Mouse (Mus musculus): ENCODE measurements at regions not wholly inside any gene's neighbourhood (a gene's known extent, or its start where the extent isn't known, plus 50 kb on each side); places are given as distances from the start of the nearest gene placed in this dataset.

DNA sequence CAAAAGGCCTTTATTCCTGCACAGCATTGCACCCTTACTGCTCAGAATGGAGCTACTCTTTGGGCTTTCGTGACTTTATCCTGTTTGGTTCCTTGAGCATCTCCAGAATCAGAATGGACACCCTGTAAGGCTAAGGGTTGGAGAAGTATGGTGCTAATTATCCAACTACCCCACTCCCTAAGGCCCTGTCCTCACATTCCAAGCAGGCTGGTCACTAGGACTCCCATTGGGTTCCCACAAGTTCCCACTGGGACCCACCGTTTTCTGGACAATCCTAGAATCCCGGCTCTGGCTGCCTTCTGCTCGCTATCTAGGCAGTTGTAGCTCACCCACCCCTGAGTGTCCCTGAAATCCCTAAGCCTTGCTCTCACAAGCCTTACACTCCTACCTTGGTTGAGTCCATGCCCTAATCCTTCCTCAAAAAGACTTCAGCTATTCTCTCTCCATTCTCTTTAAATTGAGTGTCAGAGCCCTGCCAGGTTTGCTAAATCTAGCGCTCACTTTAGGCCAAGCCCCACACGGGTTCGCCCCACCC is 146.1 kb downstream of the Efcab1 start:
- H3K27ac ChIP-seq, result peak overlapping the region; percentile 79
- H3K4me3 ChIP-seq, result peak overlapping the region; percentile 33
- H3K9me3 ChIP-seq, result no peaks in the 10 kb centered on the region
- H3K4me1 ChIP-seq (replicated peaks), result peaks cover 41% of the 10 kb centered on the region
- DNase-seq (ENCODE audit: low spot score), result no peak
- H3K36me3 ChIP-seq, result no peaks in the 10 kb centered on the region
- H3K27me3 ChIP-seq (ENCODE audit: insufficient read depth, poor library complexity, severe bottlenecking), result no peaks in the 10 kb centered on the region
- WGBS, result 13% methylated on average over 7 of the region's 7 CpGs

GRCm38 (mm10) chr16:15052924-15053793 is 146.8 kb downstream of the Efcab1 start:
- Histone ChIP-seq H3K9me3 (no peaks in the 10 kb centered on the region), H3K4me3 (peak overlapping the region; percentile 33), H3K27ac (peak overlapping the region; percentile 79), H3K4me1 (replicated peaks) (peaks cover 41% of the 10 kb centered on the region), H3K27me3 (ENCODE audit: insufficient read depth, poor library complexity, severe bottlenecking) (no peaks in the 10 kb centered on the region), H3K36me3 (no peaks in the 10 kb centered on the region)
- DNase-seq (ENCODE audit: low spot score), result peak; percentile 87
- 1% methylated on average over 16 of the region's 16 CpGs for WGBS

DNA sequence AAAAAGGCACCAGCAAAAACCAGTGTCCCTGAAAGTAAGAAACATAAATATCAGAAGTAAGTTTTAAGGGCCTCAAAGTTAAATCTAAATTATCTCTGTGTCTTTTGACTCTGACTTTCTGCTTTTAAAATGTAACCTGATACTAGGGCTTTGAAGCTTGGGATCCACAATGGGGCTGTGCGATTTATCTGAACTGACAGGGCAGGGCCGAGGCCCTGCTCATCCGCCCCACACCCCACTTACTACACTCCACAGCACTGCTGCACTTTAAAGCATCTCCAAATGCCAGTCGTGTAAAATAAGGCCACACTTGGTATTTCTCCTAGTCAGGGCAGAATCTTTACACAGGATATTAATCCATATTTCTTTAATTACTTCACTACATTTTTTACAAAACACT is 147.4 kb downstream of the Efcab1 start:
- Histone ChIP-seq H3K4me3 (peak overlapping the region; percentile 33; the same call in 1 of the 2 replicates), H3K36me3 (no peaks in the 10 kb centered on the region), H3K27me3 (ENCODE audit: insufficient read depth, poor library complexity, severe bottlenecking) (no peaks in the 10 kb centered on the region), H3K27ac (peak overlapping the region; percentile 79), H3K9me3 (no peaks in the 10 kb centered on the region), H3K4me1 (replicated peaks) (peaks cover 41% of the 10 kb centered on the region)
- peak; percentile 20 for DNase-seq (ENCODE audit: low spot score)
- WGBS, result 1% methylated on average over 4 of the region's 4 CpGs

- 26% methylated on average over 5 of the region's 5 CpGs for WGBS
- Histone ChIP-seq H3K36me3 (no peaks in the 10 kb centered on the region), H3K9me3 (no peaks in the 10 kb centered on the region), H3K27me3 (ENCODE audit: insufficient read depth, poor library complexity, severe bottlenecking) (no peaks in the 10 kb centered on the region), H3K4me3 (no peak overlapping the region), H3K27ac (peak overlapping the region; percentile 23; the same call in 1 of the 2 replicates), H3K4me1 (replicated peaks) (peaks cover 41% of the 10 kb centered on the region)
- peak; percentile 3 for DNase-seq (ENCODE audit: low spot score)
Measured at GRCm38 (mm10) chr16:15054306-15055001, 148.0 kb downstream of the Efcab1 start.

GRCm38 (mm10) chr16:15055697-15056096 is 149.3 kb downstream of the Efcab1 start:
- no peaks in the 10 kb centered on the region for H3K9me3 ChIP-seq
- no peak overlapping the region for H3K4me3 ChIP-seq
- no peaks in the 10 kb centered on the region for H3K27me3 ChIP-seq (ENCODE audit: insufficient read depth, poor library complexity, severe bottlenecking)
- 64% methylated on average over 5 of the region's 5 CpGs for WGBS
- no peak for DNase-seq (ENCODE audit: low spot score)
- no peak overlapping the region for H3K27ac ChIP-seq
- no peaks in the 10 kb centered on the region for H3K36me3 ChIP-seq
- H3K4me1 ChIP-seq (replicated peaks), result peaks cover 41% of the 10 kb centered on the region

DNA sequence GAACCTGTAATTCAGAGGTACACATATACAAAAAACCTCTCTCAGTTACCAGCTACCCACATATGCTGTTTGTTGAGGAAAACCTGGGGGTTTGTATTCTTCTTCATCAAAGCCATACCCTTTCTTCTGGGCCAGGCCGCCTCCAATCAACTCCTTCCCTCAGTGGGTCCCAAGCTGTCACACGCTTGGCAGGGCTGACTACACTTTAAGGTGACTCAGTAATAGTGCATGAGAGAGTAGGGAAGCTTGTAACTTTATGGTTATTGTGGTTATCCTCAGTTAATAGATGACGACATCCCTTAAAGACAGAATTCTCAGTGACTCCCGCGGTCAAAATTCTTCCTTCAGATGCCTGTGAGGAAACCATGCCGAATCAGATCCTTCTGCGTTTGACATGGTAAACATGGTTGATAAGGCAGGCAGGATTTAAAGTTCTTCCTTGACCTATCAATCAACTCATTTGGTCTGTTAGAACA is 164.1 kb downstream of the Efcab1 start:
- 91% methylated on average over 7 of the region's 7 CpGs for WGBS
- no peaks in the 10 kb centered on the region for H3K27me3 ChIP-seq (ENCODE audit: insufficient read depth, poor library complexity, severe bottlenecking)
- H3K4me3 ChIP-seq, result no peak overlapping the region
- H3K9me3 ChIP-seq, result no peaks in the 10 kb centered on the region
- no peaks in the 10 kb centered on the region for H3K36me3 ChIP-seq
- DNase-seq (ENCODE audit: low spot score), result no peak
- H3K27ac ChIP-seq, result no peak overlapping the region
- no peaks in the 10 kb centered on the region for H3K4me1 ChIP-seq (replicated peaks)

GRCm38 (mm10) chr16:15074407-15074806 is 168.0 kb downstream of the Efcab1 start:
- Histone ChIP-seq H3K36me3 (no peaks in the 10 kb centered on the region), H3K4me1 (replicated peaks) (no peaks in the 10 kb centered on the region), H3K9me3 (0 out of 2 replicates have a peak, but pooled peaks cover 2% of the 10 kb centered on the region), H3K27me3 (ENCODE audit: insufficient read depth, poor library complexity, severe bottlenecking) (no peaks in the 10 kb centered on the region), H3K4me3 (no peak overlapping the region), H3K27ac (no peak overlapping the region)
- no peak for DNase-seq (ENCODE audit: low spot score)

DNA sequence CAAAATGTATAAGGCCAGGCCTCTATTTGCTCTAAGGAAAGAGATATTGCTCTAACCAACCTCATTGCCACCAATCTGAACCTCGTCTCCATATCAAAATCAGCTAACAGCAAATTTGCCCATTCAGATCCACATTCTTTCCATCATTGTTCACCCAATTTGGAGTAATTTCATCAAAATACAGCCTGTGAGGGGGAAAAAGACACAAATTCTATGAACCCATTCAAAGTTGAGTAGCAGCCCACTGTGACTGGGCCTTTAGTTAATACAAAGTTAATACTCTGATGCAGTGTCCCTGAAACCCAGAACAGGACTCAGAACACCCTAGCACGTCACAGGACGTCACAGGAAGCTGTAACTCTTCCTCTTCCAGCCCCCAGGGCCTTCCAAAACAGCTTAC is 177.3 kb downstream of the Efcab1 start:
- WGBS, result 40% methylated on average over 3 of the region's 3 CpGs
- H3K9me3 ChIP-seq, result no peaks in the 10 kb centered on the region
- peaks cover 21% of the 10 kb centered on the region for H3K27me3 ChIP-seq (ENCODE audit: insufficient read depth, poor library complexity, severe bottlenecking)
- H3K4me3 ChIP-seq, result no peak overlapping the region
- peaks cover 14% of the 10 kb centered on the region for H3K4me1 ChIP-seq (replicated peaks)
- DNase-seq (ENCODE audit: low spot score), result no peak
- no peaks in the 10 kb centered on the region for H3K36me3 ChIP-seq
- no peak overlapping the region for H3K27ac ChIP-seq

GRCm38 (mm10) chr16:15084147-15084752 is 177.8 kb downstream of the Efcab1 start:
- peaks cover 21% of the 10 kb centered on the region for H3K27me3 ChIP-seq (ENCODE audit: insufficient read depth, poor library complexity, severe bottlenecking)
- H3K36me3 ChIP-seq, result no peaks in the 10 kb centered on the region
- peak overlapping the region; percentile 67 for H3K4me3 ChIP-seq
- H3K27ac ChIP-seq, result peak overlapping the region; percentile 80
- peaks cover 14% of the 10 kb centered on the region for H3K4me1 ChIP-seq (replicated peaks)
- WGBS, result 18% methylated on average over 10 of the region's 10 CpGs
- no peaks in the 10 kb centered on the region for H3K9me3 ChIP-seq
- no peak for DNase-seq (ENCODE audit: low spot score)

- Histone ChIP-seq H3K27ac (peak overlapping the region; percentile 80), H3K4me1 (replicated peaks) (peaks cover 14% of the 10 kb centered on the region), H3K9me3 (no peaks in the 10 kb centered on the region), H3K27me3 (ENCODE audit: insufficient read depth, poor library complexity, severe bottlenecking) (peaks cover 21% of the 10 kb centered on the region), H3K36me3 (no peaks in the 10 kb centered on the region), H3K4me3 (peak overlapping the region; percentile 67)
- DNase-seq (ENCODE audit: low spot score), result peak; percentile 70
- 2% methylated on average over 56 of the region's 56 CpGs for WGBS
Measured at GRCm38 (mm10) chr16:15084753-15085728, 178.6 kb downstream of the Efcab1 start.

DNA sequence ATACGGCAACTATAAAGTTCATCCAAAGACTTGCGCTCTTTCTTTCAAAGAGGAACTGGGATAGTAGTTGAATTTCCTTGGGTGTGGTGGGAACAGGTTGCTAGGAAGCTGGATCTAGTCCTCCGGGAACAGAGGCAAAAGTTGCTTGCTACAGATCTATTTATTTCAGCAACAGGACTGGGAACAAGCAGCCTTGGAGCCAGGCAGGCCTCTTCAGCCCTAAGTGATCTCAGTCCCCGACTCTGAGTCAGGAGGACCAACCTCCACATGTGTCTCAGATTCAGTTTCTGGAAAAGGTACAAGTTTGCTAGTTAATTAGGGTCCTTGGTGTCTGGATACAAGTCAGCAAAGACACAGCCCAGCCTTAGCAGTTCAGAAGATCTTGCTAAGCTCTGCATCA is 180.2 kb downstream of the Efcab1 start:
- H3K36me3 ChIP-seq, result no peaks in the 10 kb centered on the region
- peaks cover 21% of the 10 kb centered on the region for H3K27me3 ChIP-seq (ENCODE audit: insufficient read depth, poor library complexity, severe bottlenecking)
- H3K27ac ChIP-seq, result no peak overlapping the region
- 93% methylated on average over 4 of the region's 4 CpGs for WGBS
- H3K4me3 ChIP-seq, result no peak overlapping the region
- H3K4me1 ChIP-seq (replicated peaks), result peaks cover 14% of the 10 kb centered on the region
- H3K9me3 ChIP-seq, result no peaks in the 10 kb centered on the region
- DNase-seq (ENCODE audit: low spot score), result no peak

DNA sequence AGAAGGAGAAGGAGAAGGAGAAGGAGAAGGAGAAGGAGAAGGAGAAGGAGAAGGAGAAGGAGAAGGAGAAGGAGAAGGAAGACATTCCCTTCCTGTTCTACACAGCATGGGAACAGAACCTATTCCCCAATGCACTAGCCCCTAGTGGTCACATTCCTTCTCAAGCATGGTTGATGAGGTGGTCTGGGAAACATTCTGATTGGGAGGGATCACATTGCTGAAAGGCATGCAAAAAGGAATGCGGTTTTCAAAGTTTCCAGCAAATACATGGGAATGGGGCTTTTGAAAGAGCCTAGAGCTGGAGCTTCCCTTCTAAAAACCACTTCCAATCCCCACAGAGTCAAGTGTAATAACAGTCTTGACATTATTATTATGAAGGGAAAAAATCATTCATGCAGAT is 197.5 kb downstream of the Efcab1 start:
- H3K27ac ChIP-seq, result no peak overlapping the region
- no peaks in the 10 kb centered on the region for H3K27me3 ChIP-seq (ENCODE audit: insufficient read depth, poor library complexity, severe bottlenecking)
- H3K4me3 ChIP-seq, result no peak overlapping the region
- 53% methylated on average over 1 of the region's 1 CpGs for WGBS
- no peaks in the 10 kb centered on the region for H3K4me1 ChIP-seq (replicated peaks)
- no peaks in the 10 kb centered on the region for H3K9me3 ChIP-seq
- no peaks in the 10 kb centered on the region for H3K36me3 ChIP-seq
- DNase-seq (ENCODE audit: low spot score), result no peak

Measured in hindbrain, embryonic 10.5 days (tissue).